Mouse (Mus musculus) kidney, postnatal 10 days (tissue): ENCODE measurements around the gene Tekt4.

Experiments used
- DNase-seq: peaks from one replicate; pipeline ENCODE4 v3.0.0; 2021; ENCODE audit warnings: mixed read lengths

Tekt4 gene

DNA sequence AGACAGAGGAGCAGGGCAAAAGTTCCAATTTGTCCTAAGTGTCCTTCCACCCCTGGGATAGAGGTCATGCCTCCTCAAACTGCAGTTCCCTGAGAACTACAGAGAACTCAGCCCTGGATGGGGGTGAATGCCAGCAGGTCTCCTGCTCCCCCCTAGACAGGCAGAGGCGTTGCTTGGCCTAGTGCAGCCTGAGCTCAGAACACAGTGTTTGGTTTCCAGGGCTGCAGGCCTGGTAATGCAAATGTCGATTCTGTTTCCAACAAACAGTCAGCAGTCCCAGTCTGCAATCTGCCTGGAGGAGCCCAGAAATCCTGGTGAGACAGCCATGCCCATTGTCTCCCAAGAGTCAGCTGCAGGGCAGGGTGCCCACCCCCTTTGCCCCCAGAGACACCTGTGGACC lies at the start of gene Tekt4:
Gene Tekt4 (plus strand): TSS at position 344 of the 400 bp plus-strand sequence.
- DNase-seq = no peak

DNA sequence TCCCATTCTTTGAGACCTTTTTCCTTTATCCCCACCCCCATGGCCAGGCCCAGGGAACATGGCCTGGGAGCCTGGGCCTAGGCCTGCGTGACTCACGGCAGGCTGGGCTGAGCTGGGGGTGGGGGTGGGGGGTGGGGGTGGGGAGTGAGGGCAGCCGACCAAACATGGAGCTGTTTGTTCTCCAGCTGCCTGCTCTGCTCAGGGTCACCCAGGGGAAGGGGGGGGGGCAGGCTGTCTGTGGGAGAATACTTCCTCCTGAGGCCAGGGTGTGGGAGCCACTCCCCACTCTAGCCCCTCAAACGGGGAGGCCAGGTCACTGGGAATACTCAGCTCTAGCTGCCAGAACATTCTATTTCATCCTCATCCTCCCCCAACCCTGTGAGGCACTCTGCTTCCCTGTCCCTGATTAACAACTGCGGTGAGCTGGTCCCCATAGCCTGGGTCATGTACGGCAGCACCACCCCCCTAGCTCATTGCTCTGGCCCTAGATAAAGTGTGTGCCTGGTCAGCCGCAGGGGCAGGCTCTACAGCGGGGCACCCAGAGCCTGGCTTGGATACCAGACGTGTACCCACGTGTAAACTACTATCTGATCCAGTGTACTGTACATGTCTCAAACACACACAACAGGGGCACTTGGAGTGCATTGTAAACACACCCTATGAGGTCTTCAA lies 49.1 kb upstream of the Tekt4 start:
- peak; percentile 35 for DNase-seq

DNA sequence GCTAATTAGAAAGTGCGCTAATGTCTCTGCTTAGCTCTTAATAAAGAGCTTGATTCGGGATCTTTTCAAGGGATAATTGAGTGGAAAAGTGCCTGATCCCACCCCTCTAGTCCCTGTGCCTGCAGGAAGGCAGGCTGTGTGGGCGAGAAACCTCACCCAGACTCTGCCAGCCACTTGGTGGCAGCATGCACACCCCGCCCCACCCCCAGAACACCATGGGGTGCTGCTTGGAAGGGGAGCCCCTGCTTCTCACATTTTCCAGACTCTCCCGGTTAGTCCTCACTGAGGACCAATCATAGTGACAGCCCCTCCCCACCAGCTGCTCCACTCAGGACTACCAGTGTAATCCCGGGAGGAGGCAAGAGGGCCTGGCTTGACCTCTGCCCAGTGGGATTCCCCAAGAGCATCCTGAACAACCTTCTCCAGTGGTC lies 48.4 kb upstream of the Tekt4 start:
- DNase-seq = no peak

DNA sequence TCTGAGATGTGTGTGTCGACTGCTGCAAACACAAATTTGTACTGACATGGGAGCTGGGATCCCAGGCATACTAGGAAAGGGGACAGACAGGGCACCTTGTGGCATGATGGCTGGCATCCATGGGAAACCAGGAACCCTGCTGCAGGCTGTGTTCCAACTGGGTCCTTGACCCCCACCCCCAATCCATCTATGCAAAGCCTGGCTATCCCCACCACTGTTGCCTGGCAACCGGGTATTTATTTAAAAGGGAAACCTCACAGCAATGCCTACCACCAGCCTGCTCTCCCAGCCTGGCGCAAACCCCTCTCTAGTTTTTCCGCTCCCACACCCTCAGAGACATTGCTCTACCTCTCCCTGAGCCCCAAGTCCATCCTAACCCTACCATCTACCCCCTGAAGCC lies 47.1 kb upstream of the Tekt4 start:
- no peak for DNase-seq

DNA sequence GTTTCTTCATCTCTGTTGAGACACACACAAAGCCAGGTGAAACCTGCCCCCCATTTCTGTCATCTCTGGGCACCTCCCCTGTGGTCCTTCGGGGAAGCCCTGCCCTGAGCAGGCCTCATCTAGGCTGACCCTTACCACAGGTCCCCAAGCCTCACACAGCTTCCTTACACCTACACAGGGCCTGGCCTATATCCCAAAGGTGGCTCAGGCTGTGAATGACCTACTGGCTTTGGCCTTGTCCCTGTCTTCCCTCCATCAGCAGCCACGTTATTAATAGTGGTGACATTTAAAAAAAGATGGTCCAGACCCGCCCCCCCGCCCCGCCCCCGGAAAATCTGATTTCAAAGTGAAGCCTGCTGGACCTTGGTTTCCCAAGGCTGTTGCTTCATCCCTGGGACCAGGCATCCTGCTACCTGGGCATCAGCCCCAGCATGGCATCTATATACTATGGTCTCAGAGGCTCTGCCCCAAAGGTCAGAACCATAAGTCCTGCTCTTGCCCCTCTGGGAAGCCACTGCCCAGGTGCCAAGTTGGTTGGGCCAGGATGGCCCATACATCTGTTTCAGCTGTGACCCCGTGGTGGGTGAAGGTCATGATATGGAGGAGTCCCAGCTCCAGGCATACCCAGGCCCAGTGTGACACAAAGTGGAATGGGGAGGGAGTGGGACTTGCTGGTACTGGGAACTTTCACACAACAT lies 46.0 kb upstream of the Tekt4 start:
- DNase-seq = no peak

DNA sequence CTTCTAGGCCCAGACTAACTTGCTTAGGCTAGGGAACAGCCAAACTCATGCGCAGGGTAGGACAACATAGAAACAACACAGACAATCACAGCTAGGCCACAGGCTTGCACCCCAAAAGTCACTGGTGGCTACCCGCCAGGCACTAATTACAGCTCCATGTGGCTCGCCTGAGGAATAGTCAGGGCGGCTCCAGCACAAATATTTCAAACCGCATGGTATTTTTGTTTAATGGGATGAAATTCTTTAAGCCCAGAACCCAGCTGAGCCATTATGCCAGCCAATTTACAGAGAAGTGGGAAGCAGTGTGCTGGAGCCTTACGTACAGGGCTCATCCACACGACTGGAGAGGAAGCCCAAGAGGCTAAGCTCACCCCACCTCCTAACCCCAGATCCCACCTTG lies 44.8 kb upstream of the Tekt4 start:
- DNase-seq = no peak

DNA sequence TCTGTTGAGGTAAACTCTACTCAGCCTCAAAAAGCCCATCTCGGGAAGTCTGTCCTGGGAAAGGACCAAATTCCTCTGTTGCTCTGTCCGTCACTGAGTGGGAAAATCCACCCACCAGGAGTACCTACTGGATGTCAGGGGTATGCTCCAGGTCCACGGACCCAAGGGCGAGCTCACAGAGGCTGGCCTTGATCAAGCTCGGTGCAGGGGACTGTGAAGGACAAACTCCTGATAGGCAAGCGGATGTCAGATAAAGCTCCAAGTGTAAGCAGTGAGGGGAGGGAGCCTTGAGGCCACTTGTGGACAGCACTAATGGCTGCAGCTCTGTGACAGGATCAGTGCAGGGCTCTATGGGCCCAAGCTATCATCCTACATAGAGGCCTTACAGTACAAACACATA lies 44.2 kb upstream of the Tekt4 start:
- DNase-seq = no peak

DNA sequence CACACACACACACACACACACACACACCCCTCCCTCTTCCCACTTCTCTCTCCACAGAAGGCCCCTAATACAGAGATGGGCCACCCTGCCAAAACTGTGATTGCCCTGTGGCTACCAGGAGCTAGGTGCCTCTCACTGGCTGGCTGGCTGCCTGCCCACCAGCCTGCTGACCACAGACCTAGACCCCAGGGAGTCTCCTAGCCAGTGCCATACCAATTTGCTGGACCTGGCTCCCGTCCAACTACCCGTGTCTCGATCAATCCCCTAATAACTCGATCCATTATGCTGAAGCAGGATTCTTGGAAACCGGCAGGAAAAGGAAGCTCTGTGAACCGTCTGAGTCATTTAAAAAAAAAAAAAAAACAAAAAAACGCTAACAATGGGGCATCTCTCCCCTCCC lies 43.6 kb upstream of the Tekt4 start:
- DNase-seq = no peak

DNA sequence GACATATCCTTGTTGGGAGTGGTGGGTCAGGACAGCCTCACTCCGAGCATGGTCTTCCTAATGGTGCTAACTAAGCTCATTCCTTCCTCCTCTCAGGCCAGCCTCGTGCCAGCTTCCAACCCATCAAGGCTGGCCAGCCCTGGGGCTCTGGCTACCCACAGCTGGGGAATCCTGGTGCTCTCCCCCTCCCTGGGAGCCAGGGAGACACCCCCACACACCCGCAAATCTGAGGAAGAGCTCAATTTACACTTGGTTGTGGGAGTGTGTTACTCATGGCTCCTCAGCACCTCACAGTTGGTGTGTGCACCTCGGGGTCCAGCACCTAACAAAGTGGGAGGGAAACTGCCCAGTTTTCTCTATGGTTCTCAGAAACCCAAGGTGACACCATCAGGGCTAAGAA lies 43.2 kb upstream of the Tekt4 start:
- DNase-seq = no peak

DNA sequence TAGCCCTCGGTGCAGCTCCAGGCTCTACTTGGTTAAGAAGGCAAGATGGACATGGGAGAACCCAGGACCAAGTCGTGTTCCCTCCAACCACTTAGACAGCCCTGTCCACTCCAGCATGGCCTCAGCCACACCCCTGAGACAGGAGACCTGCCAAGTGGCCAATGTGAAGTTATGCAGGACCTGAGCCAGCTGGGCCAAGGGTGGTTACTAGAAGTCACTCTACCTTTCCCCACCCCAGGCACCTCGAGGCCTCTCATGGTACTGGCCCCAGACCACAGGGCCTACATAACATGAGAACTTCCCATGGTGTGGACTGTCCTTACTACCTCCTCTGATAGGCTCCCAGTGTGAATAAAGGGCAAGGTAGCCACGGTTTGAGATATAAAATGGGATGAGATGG lies 40.2 kb upstream of the Tekt4 start:
- peak; percentile 53 for DNase-seq

DNA sequence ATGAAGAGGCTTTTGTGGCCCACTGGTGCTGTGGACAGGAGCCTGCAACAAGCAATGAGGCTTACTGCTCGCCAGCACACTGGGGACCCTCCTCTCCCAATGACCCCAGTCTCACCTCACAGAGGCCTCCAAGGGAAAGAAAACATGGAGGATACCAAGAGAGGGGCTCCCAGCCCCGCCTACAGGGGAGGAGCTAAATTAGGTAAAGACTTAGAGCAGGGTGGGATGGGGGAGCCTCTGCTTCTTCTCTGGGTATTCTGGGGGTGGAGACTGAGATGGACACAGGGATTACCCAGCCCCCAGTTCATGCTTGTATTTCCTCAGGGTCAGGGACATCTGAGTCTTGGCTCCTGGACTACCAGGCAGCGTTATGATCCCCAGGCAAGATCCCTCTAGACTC lies 39.5 kb upstream of the Tekt4 start:
- DNase-seq = no peak

DNA sequence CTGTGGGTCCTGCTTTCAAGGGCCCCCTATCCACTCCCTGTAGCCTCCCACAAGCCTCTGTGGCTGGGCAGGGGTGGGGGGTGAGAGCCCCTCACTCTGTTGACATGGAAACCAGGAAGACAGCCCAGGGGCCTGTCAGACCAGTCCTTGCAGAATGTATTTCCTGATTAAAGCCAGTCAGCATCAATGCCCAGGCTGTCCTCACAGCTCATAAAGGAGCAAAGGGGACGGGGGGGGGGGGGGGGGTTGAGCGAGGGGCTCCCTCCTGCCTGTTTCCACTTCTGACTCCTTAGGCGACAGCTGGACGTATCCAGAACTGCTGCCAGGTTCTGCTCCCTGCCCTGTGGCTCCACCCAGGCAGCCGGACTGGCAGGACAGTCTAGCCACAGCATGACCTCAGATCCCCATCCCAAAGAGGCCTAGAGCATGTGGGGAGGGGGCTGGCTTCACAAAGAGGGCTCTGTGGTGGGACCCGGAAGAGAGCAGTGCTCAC lies 38.9 kb upstream of the Tekt4 start:
- no peak for DNase-seq

DNA sequence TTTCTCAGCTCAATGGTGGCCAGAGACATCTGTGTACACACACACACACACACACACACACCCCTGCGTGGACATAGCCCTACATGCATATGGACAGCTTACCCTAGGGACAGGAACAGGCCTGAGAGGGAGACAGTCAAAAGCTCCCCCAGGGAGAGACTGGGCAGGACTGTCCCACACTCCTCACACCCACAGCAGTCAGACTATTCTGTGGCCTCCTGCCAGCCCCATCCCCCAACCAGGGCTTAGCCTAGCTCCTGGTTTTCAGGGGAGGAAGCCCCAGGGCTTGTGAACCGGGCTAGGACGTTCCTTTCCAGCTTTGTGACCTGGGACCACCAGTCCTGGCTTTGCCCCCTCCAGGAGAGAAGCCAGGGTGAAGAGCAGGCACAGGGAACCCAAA lies 38.2 kb upstream of the Tekt4 start:
- peak; percentile 43 for DNase-seq

DNA sequence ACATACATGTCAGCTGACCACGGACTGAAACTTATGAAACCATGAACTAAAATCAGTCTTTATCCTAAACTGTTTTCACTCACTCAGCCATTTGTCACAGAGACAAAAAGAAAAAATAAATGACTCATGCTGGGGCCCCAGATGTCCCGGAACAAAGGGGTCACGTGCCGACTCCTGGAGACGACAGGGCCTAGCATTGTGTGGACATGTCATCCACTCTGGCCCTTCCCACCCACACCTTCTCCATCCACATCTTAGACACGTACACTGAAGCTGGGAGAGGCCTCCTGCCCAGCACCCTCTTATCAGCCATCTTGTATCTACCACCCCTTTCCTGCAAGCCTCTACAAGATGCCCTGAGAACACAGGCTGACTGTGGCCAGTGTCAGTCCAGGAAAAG lies 36.4 kb upstream of the Tekt4 start:
- DNase-seq = no peak

DNA sequence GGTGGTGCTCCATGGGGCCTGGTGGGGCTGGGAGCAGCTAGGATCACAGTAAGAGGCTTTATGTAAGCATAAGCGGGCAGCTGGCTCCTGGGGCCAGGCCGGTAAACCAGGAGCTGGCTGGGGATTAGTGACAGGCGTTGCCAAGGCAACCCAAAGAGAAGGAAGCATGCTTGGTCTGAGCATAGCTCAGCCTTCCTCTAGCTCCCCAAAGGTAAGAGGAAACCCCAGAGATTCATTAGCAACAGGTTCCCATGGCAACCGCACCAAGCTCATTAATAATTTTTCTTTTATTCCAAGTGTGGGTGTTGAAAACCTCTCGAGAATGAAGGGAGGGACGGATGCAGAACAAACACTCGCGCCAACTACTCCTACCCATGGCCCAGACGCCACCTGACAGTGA lies 35.5 kb upstream of the Tekt4 start:
- DNase-seq = no peak

DNA sequence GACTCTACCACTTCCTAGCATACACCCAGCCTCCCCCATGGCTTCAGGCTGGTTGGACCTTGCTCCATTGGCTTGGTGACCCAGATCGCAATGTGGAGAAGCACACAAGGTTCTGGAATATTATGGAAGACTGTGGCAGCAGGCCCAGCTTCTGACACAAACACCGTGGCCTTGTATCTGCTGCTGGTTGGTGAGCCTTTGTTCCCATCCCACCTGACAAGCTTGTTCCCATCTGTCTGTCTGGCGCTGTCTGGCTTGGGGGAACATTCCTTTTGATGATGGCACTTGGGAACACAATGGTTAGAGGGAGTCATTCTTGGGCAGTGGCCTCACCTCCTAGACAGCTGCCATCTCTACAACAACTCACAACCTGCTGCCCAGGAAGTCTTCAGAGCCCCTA lies 33.4 kb upstream of the Tekt4 start:
- DNase-seq = no peak

DNA sequence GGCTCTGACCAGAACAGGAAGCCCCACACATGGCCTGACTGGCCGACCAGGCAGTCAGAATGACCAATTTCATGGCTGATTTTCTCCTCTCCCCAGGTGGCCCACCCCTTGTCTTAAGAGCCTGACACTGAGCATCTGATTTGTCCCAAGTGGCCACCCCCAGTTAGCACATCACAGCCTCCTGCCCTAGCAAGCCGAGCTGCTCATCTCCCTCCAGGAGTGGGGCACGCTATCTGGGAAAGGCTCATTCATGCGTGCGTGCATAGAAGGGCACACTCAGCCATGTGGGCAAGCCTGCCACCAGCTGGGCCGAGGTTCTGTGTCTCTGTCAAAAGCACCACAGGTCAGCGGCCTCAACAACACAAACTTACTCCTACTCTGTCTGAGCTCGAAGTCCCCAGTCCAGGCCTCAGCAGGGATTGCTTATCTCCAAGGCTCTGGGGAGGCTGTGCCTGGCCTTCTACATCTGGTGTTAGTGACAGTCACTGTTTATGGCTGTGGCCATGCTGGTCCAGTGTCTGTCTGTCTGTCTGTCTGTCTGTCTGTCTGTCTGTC lies 29.8 kb upstream of the Tekt4 start:
- no peak for DNase-seq

DNA sequence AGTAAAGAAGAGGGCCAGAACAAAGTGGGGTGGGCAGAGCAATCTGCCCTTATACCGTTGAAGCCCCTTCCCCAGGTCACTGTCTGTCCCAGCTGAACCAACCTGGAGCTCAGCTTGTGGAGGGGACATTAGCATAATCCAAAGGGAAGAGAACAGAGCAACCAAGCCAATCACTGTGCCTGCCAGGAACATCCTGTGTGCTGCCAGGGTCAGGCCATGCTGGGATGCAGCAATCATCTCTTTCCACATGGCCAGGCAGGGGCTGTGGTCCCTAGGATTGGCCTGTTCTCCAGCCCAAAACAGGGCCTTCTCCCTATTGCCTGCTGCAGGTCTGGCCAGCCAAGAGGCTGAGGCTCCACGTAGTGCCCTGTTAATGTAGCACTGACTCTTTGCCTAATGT lies 28.4 kb upstream of the Tekt4 start:
- no peak for DNase-seq

DNA sequence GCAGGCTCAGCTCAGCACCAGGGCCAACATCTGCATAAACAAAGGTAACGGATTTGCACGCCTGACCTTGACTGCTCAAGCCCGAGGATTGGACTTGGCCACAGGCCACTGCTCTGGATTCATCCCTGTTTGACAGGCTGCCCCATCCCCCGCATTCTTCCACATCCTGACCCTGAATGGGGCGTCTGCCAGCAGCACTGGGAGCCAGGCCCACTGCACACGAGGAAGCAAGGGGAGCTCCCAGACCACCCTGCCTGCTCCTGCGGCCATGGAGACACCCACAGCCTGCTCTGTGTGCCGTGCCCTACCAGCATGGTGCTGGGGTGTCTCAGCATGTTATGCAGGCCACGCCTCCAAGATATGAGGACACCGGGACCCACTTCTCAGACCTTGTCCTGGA lies 27.0 kb upstream of the Tekt4 start:
- peak; percentile 78 for DNase-seq

DNA sequence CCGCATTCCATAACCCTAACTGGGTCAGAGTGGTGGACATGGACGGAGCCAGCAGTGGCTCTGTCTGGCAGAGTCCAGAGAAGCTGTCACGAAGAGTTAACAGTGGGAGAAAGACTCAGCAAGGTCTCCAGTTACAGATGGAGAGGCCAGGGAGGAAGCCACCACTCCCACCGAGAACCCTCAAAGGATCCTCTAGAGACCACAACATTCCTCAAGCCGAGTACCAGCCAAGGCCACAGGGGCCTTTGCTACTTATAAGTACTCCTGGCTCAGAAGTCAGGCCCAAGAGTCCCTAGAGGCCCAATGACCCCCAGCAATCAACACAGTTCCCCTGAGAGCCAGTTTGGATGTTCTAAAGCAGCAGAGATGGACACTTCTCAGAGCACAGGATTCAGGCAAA lies 25.2 kb upstream of the Tekt4 start:
- no peak for DNase-seq

DNA sequence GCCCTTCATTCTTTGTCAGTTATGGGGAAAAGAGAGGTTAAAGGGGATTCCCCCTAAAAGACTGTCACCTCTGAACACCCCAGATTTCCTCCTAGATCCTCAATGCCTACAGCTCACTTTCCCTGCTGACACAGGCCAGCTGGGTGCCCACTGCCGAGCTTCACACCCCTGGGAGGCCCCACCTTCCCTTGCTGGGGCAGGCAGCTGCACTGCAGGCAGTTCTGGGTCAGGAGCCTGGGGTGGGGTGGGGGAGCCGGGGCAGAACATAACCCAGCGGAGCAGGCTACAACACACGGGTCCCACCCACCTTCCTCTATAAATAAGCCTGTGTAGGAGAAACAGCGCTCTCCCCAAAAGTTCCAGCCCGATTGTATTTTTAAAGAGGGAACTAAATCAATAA lies 24.5 kb upstream of the Tekt4 start:
- DNase-seq = no peak

DNA sequence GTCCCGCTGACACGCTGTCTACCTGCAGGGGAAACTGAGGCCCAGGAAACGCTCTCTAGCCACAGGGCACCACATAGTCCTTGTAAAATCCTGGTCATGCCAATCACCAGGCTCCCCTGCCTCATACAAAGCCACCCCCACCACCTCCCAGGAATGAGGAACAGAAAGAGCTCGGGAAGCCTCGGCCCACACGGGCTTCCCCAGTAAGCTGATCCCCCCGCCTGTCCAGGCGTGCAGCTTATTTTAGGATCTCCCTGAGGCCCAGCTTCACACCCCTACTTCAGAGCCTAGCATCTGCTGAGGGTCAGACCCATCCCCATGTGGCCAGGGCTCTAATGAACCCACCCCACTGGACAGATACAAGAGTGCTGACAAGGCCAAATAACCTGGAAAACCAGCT lies 23.9 kb upstream of the Tekt4 start:
- DNase-seq = no peak

DNA sequence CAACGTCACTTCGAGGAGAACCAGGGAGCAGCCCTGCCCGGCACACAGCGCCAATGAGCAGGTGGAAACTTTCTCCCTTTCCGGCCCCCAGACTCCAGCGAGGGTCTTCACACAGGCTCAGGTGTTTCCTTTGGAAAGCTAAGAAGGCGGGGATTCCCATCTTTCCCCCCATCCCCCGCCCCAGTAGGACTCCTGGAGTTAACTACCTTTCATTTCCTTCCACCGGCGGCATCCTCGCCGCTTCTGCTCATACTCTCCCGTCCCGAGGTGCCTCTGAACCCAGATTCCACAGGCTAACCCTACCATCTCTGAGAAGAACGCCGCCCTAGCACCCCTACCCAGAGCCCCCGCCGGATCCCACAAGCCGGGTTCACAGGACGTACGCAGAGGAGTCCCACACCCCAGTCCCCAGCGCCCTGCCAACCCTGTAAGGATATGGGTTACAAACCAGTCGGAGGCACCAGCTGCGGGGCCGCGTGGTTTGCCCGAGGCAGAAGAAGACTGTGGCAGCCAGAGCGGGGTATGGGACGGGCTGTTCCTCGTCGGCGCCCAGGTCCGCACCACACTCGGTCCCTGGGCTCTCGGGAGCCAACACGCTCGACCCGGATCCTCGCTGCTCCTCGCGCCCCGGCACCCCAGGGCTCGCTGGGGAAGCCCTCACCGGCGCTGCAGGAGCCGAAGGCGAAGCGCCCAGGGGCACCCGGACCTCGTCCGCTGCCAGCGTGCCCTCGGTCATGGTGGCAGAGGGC lies 21.8 kb upstream of the Tekt4 start:
- DNase-seq = peak; percentile 52

DNA sequence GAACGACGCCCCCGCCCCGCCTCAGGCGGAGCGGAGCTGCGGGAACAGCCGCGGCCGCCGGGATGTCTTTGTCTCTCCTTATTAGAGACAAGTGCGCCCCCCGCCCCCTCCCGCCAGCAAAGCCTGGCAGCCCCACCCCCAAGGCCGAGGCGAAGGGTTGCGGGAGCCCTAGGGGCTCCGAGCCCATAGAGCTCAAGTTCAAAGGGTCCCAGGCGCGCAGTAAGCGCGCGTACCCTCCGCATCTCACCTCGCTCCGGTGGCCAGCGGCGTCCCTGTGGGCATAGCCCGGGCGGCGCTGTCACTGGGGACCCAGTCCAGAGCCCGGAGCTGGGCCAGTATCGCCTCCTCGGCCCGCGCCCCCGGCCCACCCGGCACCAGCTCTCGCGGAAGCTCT lies 21.2 kb upstream of the Tekt4 start:
- no peak for DNase-seq
